Mouse (Mus musculus): ENCODE results near the gene Mrpl27.

- TF ChIP-seq CTCF (conservative IDR thresholded peaks at IDR 0.05; ENCODE audit: insufficient read depth, insufficient read length, low read depth, low read length) (no peak), POLR2A (IDR thresholded peaks at IDR 0.05; ENCODE audit: low read depth, low read length) (no peak)
Observed at GRCm38 (mm10) chr11:94704472-94704871, 50.9 kb downstream of the Mrpl27 start, which contains the start of gene Gm11541.
